Mouse (Mus musculus) intestine, postnatal 0 days (tissue): ENCODE data around the gene Ntn4. TPM values are rescaled to one million over a fixed set of nuclear protein-coding genes. Genes with fewer than 3 reads are reported as not detected.
A peak's percentile ranks its signal among the peaks of the same experiment; 100 is the strongest.

Experiments used
- ATAC-seq: fragments of 200-750 bp; cut with Nextera tagmentation; 2 replicates; pipeline ENCODE4 v1.8.0; 2017; ENCODE audit warnings: mild to moderate bottlenecking, moderate TSS enrichment, moderate library complexity
- H3K27ac ChIP-seq: fragments of 300-500 bp; sonication (generic); 2 replicates; pipeline ENCODE4 v1.5.1; 2014; ENCODE audit warnings: mild to moderate bottlenecking, low read depth, low read length, moderate library complexity
- H3K27me3 ChIP-seq: fragments of 300-500 bp; sonication (generic); replicated peaks from 2 replicates; pipeline ENCODE4 v1.6.1; 2014; ENCODE audit warnings: low read length, mixed read lengths; ENCODE audit not compliant: control insufficient read depth, insufficient read depth
- H3K36me3 ChIP-seq: fragments of 300-500 bp; sonication (generic); 2 replicates; pipeline ENCODE4 v1.6.1; 2014; ENCODE audit warnings: mild to moderate bottlenecking, moderate library complexity; ENCODE audit not compliant: control insufficient read depth, insufficient read depth
- H3K4me1 ChIP-seq: fragments of 300-500 bp; sonication (generic); replicated peaks from 2 replicates; pipeline ENCODE4 v1.6.1; 2014; ENCODE audit warnings: antibody characterized with exemption, low read length, mixed read lengths; ENCODE audit not compliant: control insufficient read depth, insufficient read depth
- H3K4me2 ChIP-seq: fragments of 300-500 bp; sonication (generic); replicated peaks from 2 replicates; pipeline ENCODE4 v1.6.1; 2014; ENCODE audit warnings: low read depth, mild to moderate bottlenecking, moderate library complexity
- H3K4me3 ChIP-seq: fragments of 300-500 bp; sonication (generic); 2 replicates; pipeline ENCODE4 v1.5.1; 2014; ENCODE audit warnings: low read depth, low read length
- H3K9ac ChIP-seq: fragments of 300-500 bp; sonication (generic); 2 replicates; pipeline ENCODE4 v1.6.1; 2014; ENCODE audit warnings: mild to moderate bottlenecking, low read depth, low read length
- H3K9me3 ChIP-seq: fragments of 300-500 bp; sonication (generic); 2 replicates; pipeline ENCODE4 v1.6.1; 2016; ENCODE audit warnings: mixed run types; ENCODE audit not compliant: control insufficient read depth
- CTCF ChIP-seq: sonication (generic); IDR thresholded peaks from 2 replicates; pipeline ENCODE4 v1.5.1; 2016; ENCODE audit warnings: low read depth, mild to moderate bottlenecking, control low read depth, antibody characterized with exemption, moderate library complexity
- WGBS: fragments of 180-500 bp; shearing (Covaris S2); extraction: QIAGEN DNeasy Blood & Tissue Kit; methylation state at CpG from one replicate; pipeline ENCODE4 v1.1.7; 2014; 5-methylcytosine and 5-hydroxymethylcytosine counted together
- polyA plus RNA-seq: library from polyadenylated mRNA; unstranded; fragments of >200 nt; fragmentation: Nextera tagmentation; extraction: Ambion mirVana; gene quantifications from 2 replicates; pipeline ENCODE4 v1.2.1, GENCODE M21; 2015

Gene Ntn4
- polyA plus RNA-seq, 1 experiment from 2014 or later: 0.10 TPM

DNA sequence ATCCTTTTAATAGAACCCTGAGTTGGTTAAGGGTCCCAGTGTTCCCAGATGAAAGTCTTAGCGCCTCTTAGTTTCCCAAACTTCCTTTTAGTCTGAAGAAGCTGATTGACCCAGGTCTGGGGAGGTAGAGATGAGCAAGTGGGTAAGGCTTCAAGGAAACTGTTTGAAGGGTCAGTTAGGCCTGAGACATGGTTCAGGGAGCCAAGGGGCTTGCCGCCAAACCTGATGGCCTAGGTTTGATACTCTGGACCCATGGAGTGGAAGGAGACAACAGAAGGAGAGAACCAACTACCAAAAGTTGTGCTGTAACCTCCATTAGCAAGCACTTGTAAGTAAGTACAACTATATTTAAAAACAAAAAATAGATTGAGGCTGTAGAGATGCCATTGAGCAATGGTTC, 6.5 kb upstream of the Ntn4 start:
- Histone ChIP-seq H3K27me3 (no peaks in the 10 kb centered on the region), H3K36me3 (no peaks in the 10 kb centered on the region), H3K4me2 (no peak overlapping the region), H3K9ac (no peak overlapping the region), H3K4me1 (no peaks in the 10 kb centered on the region), H3K4me3 (no peak overlapping the region), H3K9me3 (no peaks in the 10 kb centered on the region), H3K27ac (no peak overlapping the region)
- ATAC-seq: no peak
- no peak for TF ChIP-seq CTCF
- 97% methylated on average over 2 of the region's 2 CpGs for WGBS

- Histone ChIP-seq H3K4me3 (no peak overlapping the region), H3K27ac (no peak overlapping the region), H3K4me2 (no peak overlapping the region), H3K9me3 (no peaks in the 10 kb centered on the region), H3K36me3 (no peaks in the 10 kb centered on the region), H3K9ac (no peak overlapping the region), H3K27me3 (peaks cover 12% of the 10 kb centered on the region; the same call in 1 of the 2 replicates), H3K4me1 (no peaks in the 10 kb centered on the region)
- ATAC-seq: no peak
- TF ChIP-seq CTCF: no peak
- 59% methylated on average over 9 of the region's 9 CpGs for WGBS
Observed at GRCm38 (mm10) chr10:93635941-93636340, 4.5 kb upstream of the Ntn4 start.

DNA sequence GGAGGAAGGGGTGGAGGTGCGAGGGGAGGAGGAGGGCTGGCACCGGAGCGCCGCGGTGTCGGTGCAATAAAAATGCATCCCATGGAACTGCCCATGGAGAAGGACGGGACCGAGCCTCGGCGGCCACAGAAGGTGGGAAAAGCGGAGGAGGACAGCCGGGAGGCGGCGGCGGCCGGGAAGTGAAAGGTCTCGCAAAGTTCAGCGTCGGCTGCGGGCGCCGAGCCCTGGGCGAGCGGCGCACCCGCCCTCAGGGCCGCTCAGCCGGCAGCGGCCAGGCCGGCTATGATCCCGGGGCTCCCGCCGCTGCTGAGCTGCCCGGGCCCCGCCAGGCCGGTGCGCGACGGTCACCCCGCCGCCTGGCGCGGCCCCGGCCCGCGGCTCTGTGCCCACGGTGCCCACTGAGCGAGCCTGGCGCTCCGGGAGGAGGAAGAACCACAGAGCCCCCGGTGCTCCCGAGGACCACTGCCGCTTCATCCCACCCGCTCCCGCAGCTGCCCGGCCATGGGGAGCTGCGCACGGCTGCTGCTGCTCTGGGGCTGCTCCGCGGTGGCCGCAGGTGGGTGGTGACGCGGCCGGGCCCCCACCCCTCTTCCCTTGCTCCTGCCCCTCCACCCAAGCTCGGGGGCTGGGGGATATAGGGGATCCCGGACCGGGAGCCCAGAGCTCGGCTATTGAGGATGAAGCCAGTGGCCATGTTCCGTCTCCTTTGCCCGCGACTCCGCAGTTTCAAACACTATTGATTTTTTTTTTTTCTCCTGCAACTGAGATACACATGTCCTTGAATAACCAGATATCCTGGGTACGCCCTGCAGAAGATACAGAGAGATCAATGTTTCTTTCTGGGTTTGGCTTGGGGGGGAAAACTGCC, 706 bp downstream of the Ntn4 start:
- Histone ChIP-seq H3K27me3 (peaks cover 30% of the 10 kb centered on the region; the same call in 1 of the 2 replicates), H3K4me1 (0 out of 2 replicates have a peak, but pooled peaks cover 8% of the 10 kb centered on the region), H3K9me3 (no peaks in the 10 kb centered on the region), H3K36me3 (no peaks in the 10 kb centered on the region), H3K9ac (peak overlapping the region; percentile 55), H3K4me2 (peak overlapping the region; percentile 100), H3K4me3 (peak overlapping the region; percentile 74), H3K27ac (no peak overlapping the region)
- under 1% methylated on average over 47 of the region's 73 CpGs for WGBS
- no peak for TF ChIP-seq CTCF
- ATAC-seq: peak; percentile 53; the same call in 1 of the 2 replicates

DNA sequence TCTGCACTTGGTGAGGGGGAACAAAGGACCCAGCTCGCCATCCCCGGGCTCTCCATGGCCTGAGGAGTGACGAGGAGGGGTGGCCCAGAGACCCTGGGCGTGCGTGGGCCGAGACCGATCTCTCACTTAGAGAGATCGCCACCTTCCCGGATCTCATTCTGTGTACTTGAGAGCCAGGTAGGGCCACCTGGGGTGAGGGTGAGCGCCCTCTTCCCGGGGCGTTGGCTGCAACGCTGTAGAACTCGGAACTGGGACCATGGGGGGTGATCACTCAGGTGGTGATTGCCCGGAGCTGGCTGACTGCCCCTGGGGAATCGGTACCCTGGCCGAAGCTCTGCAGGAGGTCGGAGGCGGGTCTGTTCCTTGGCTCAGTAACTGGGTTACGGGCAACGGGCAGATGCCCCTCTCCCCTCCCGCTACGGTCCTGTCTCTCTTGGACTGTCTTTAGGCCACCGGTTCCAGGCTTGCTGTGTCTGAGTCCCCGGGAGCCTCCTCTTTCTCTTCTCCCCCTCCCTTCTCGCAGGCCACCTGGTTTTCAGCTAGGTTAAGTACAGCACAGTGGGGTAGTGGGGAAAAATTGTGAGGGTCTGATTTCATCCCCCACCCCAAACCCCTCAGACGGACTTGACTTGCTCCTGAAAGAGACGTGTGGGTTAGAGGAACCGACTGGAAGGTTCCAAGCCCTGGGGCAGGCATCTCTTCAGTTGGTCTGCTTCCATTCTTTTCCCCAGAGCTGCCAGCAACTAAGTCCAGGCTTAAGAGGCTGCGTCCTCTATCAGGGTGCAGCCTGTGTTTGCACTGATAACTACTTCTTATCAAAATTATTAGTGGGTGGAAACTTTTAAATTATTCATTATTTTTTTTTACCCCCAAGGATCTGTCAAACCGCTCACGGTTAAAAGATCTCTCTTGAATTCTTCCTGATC, 1.6 kb downstream of the Ntn4 start:
- Histone ChIP-seq H3K36me3 (no peaks in the 10 kb centered on the region), H3K4me2 (peak overlapping the region; percentile 100), H3K4me1 (0 out of 2 replicates have a peak, but pooled peaks cover 8% of the 10 kb centered on the region), H3K27ac (no peak overlapping the region), H3K9me3 (no peaks in the 10 kb centered on the region), H3K4me3 (peak overlapping the region; percentile 74), H3K27me3 (peaks cover 30% of the 10 kb centered on the region; the same call in 1 of the 2 replicates), H3K9ac (no peak overlapping the region)
- ATAC-seq: peak; percentile 23
- no peak for TF ChIP-seq CTCF
- 6% methylated on average over 32 of the region's 32 CpGs for WGBS

GRCm38 (mm10) chr10:93642897-93643296, 2.4 kb downstream of the Ntn4 start:
- Histone ChIP-seq H3K4me3 (no peak overlapping the region), H3K27ac (no peak overlapping the region), H3K9ac (no peak overlapping the region), H3K4me1 (0 out of 2 replicates have a peak, but pooled peaks cover 8% of the 10 kb centered on the region), H3K4me2 (no peak overlapping the region), H3K9me3 (no peaks in the 10 kb centered on the region), H3K36me3 (no peaks in the 10 kb centered on the region), H3K27me3 (peaks cover 30% of the 10 kb centered on the region; the same call in 1 of the 2 replicates)
- no peak for TF ChIP-seq CTCF
- ATAC-seq: no peak
- 34% methylated on average over 8 of the region's 8 CpGs for WGBS
